In the genomic region with DNA sequence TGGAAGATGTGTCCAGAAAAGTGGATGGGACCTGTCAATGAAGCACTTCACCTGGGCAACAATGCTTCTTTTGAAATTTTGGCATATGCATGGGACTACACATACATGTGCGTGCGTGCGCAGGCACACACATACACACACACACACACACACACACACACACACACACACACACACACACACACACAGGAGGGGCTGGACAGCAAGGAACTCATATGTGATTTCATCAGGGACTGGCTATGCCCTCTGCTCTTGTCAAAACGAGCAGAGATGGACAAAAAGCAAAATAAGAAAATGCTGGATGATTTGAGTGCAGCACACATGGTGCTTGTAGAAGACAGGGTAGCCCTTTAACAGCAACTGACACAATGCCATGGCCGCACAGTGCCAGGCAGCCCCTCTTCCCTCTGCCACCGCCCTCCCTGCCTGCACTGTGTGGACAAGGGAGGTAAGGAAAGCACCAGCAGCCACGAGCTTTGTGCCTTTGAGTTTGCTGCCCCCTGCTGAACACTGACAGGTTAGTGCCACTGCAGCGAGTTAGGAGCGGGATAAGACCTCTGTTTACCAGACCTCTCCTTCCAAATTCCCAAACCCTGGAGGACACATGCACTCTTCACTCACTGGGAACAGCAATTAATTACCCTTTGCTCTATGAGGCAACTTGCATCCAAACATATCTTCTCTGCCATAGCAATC, we compare ENCODE assay signal across 8 mouse cellular contexts. TPM values are rescaled to one million over a fixed set of nuclear protein-coding genes. Genes with fewer than 3 reads are reported as not detected.
DNase-seq lines count a peak whose midpoint lies in the region; ATAC-seq lines count a peak whose summit lies in the region.

No protein-coding gene starts in this region.

- H3K27ac ChIP-seq in intestine, embryonic 14.5 days (ENCODE audit: low read depth) = no peak overlapping the region

- H3K4me3 ChIP-seq in intestine, embryonic 14.5 days (ENCODE audit: low read depth, low read length) = no peak overlapping the region

- H3K27me3 ChIP-seq in intestine, embryonic 14.5 days (replicated peaks; ENCODE audit: control insufficient read depth, insufficient read depth, low read length) = no peaks in the 10 kb centered on the region

- H3K4me1 ChIP-seq in intestine, embryonic 14.5 days (replicated peaks; ENCODE audit: control insufficient read depth, insufficient read depth, low read length) = no peaks in the 10 kb centered on the region

- H3K9me3 ChIP-seq in intestine, embryonic 14.5 days (ENCODE audit: control insufficient read depth, low read length) = no peaks in the 10 kb centered on the region

- WGBS in intestine, embryonic 14.5 days = 54% methylated on average over 9 of the region's 9 CpGs

- peak; percentile 75 for ATAC-seq in intestine, embryonic 14.5 days (replicated peaks; ENCODE audit: low FRiP score, low TSS enrichment, low read depth)
- peak; percentile 59 for ATAC-seq in megakaryocyte, adult 5-6 weeks (ENCODE audit: poor library complexity, severe bottlenecking)

- peaks cover 38% of the 10 kb centered on the region for H3K36me3 ChIP-seq in intestine, embryonic 14.5 days (ENCODE audit: control insufficient read depth, insufficient read depth, low read length)

- no peak overlapping the region for H3K9ac ChIP-seq in intestine, embryonic 14.5 days (ENCODE audit: low read length)

- H3K4me2 ChIP-seq in intestine, embryonic 14.5 days (ENCODE audit: low read length) = no peak overlapping the region

- peak; percentile 18 for DNase-seq in ovary, postnatal 10 days (ENCODE audit: low spot score)
- no peak for DNase-seq in ovary, adult 18-20 months (ENCODE audit: low spot score)
- peak; percentile 89 to 91 for DNase-seq in cerebellum, postnatal 10 days
- DNase-seq in frontal cortex, adult 2 months (ENCODE audit: extremely low spot score in 1 of 2, low spot score in 1 of 2) = peak; percentile 53 to 89
- peak; percentile 82 for DNase-seq in intestine, embryonic 14.5 days (ENCODE audit: low spot score)
- DNase-seq in left cerebral cortex, adult 8-10 months (ENCODE audit: low spot score in 2 of 2) = peak; percentile 46
- DNase-seq in right cerebral cortex, postnatal 36 days (ENCODE audit: low spot score in 2 of 2) = peak; percentile 56 to 69

RNA-seq across cellular contexts. Expression of a gene that starts 32.7 kb away (rescaled TPM):
- 34.4 and 36.7 TPM in 2 replicates for polyA plus RNA-seq in frontal cortex, adult 2 months (2012; rRNA removed)
- polyA plus RNA-seq in intestine, embryonic 14.5 days (2014; fragmentation: Nextera tagmentation; extraction: Ambion mirVana) = 12.6 and 13.4 TPM in 2 replicates
- total RNA-seq in left cerebral cortex, adult 8-10 months (2022) = 10 to 100 TPM; 38.5 to 44.9 (median 42.7) TPM
- 19.4 and 22.3 TPM in 2 replicates for total RNA-seq in megakaryocyte, adult 5-6 weeks (2015)
- total RNA-seq in megakaryocyte, adult 5-6 weeks (2017) = 12.3 and 13.5 TPM in 2 replicates

RNA-seq across cellular contexts. Expression of a gene that starts 32.7 kb away (rescaled TPM):
- polyA plus RNA-seq in frontal cortex, adult 2 months (2012; rRNA removed) = 22.3 and 23.8 TPM in 2 replicates
- polyA plus RNA-seq in intestine, embryonic 14.5 days (2014; fragmentation: Nextera tagmentation; extraction: Ambion mirVana) = 24.0 and 28.3 TPM in 2 replicates
- 10 to 100 TPM; 23.4 to 28.0 (median 25.3) TPM for total RNA-seq in left cerebral cortex, adult 8-10 months (2022)
- 8.4 and 9.3 TPM in 2 replicates for total RNA-seq in megakaryocyte, adult 5-6 weeks (2015)
- 13.4 and 14.5 TPM in 2 replicates for total RNA-seq in megakaryocyte, adult 5-6 weeks (2017)
